Mouse (Mus musculus): ENCODE data around the gene Blm.

DNA sequence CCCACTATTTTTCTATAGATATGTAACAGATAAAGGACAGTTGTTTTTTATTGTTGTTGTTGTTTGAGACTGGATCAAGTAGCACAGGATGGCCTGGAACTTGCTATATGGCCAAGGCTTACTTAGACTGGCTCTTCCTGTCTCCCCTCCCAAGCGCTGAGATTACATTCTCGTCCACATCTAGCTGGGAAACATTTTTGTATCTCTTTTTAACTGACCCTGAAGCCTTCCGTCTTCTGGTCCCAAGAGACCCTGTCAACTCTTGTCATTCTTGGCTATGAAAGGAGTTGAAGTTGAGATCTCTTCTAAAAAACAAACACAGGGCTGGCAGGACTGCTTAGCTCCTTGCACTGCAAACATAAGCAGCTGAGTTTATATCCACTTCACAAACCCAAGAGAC, 28.9 kb downstream of the Blm start:
- TF ChIP-seq POLR2A (IDR thresholded peaks at IDR 0.05; ENCODE audit: low read depth, low read length) = no peak
- TF ChIP-seq CTCF (IDR thresholded peaks at IDR 0.05; ENCODE audit: extremely low read depth, insufficient read depth, insufficient read length, insufficient replicate concordance) = no peak
